Mouse (Mus musculus) kidney, postnatal 25 days (tissue): ENCODE measurements around the gene Vmn1r1.

Experiments used
- DNase-seq, 2 experiments: peaks; one replicate each; pipeline ENCODE4 v3.0.0; 2021; ENCODE audit warnings: mixed read lengths in 2 of 2

Gene Vmn1r1

GRCm38 (mm10) chr1:182130830-182131229 lies 33.5 kb downstream of the Vmn1r1 start:
- peak in 1 of 2 experiments; percentile 44 for DNase-seq

- DNase-seq: peak; percentile 89 to 95
These were observed 39.3 kb downstream of the Vmn1r1 start for GRCm38 (mm10) chr1:182124924-182125368.

GRCm38 (mm10) chr1:182124506-182124905 lies 39.8 kb downstream of the Vmn1r1 start, which contains the start of gene Srp9:
Srp9 (plus strand) TSS chr1:182124737.
- peak; percentile 98 to 99 for DNase-seq

- DNase-seq: no peak
These were observed 41.9 kb downstream of the Vmn1r1 start for GRCm38 (mm10) chr1:182122413-182122812.

GRCm38 (mm10) chr1:182115651-182116408 lies 48.5 kb downstream of the Vmn1r1 start:
- DNase-seq: peak; percentile 66 to 80

- peak; percentile 67 to 68 for DNase-seq
These were observed 49.1 kb downstream of the Vmn1r1 start for GRCm38 (mm10) chr1:182115197-182115596.

- no peak for DNase-seq
These were observed 50.4 kb downstream of the Vmn1r1 start for GRCm38 (mm10) chr1:182113587-182114500.

GRCm38 (mm10) chr1:182113131-182113530 lies 51.2 kb downstream of the Vmn1r1 start:
- DNase-seq: no peak

- DNase-seq: no peak
These were observed 51.9 kb downstream of the Vmn1r1 start for GRCm38 (mm10) chr1:182112385-182112784.

GRCm38 (mm10) chr1:182111386-182112317 lies 52.6 kb downstream of the Vmn1r1 start:
- peak; percentile 52 to 79 for DNase-seq

- DNase-seq: no peak
These were observed 53.4 kb downstream of the Vmn1r1 start for GRCm38 (mm10) chr1:182110708-182111385.

GRCm38 (mm10) chr1:182110185-182110584 lies 54.1 kb downstream of the Vmn1r1 start:
- no peak for DNase-seq

- DNase-seq: peak in 1 of 2 experiments; percentile 33
These were observed 55.7 kb downstream of the Vmn1r1 start for GRCm38 (mm10) chr1:182108397-182109099.

GRCm38 (mm10) chr1:182107251-182107650 lies 57.0 kb downstream of the Vmn1r1 start:
- no peak for DNase-seq

- no peak for DNase-seq
These were observed 59.3 kb downstream of the Vmn1r1 start for GRCm38 (mm10) chr1:182105023-182105422.
